Mouse (Mus musculus): ENCODE data around the gene Hectd2. TPM values are rescaled to one million over a fixed set of nuclear protein-coding genes. Genes with fewer than 3 reads are reported as not detected.

Gene Hectd2
- polyA plus RNA-seq, 1 experiment from 2014 or later: 6.8 TPM

DNA sequence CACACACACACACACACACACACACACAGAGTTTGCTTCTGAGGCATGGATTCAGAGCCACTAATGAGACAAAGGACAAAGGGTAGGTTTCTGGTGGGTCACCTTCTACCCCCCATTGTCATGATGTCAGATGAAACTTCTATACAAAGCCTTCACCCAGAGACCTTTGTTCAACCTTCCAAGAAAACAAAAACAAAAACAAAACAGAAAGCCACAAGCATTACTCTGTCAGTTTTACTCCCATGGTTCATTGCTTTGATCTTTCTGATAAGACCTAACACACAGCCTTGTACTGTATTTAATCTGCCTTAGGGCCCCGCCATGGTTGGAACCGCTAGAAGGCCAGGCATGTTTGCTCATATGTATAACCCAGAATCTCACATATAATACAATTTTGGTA, 15.1 kb upstream of the Hectd2 start:
- H3K4me2 ChIP-seq (ENCODE audit: low read length): no peak overlapping the region
- whole genome bisulfite sequencing: 94% methylated on average over 2 of the region's 2 CpGs
- H3K9ac ChIP-seq (ENCODE audit: low read length): no peak overlapping the region
- no peaks in the 10 kb centered on the region for H3K9me3 ChIP-seq (ENCODE audit: control insufficient read depth, low read length)
- H3K4me3 ChIP-seq (ENCODE audit: control insufficient read depth in 1 of 2, insufficient read depth in 1 of 2, low read depth in 1 of 2, low read length in 2 of 2): no peak overlapping the region
- no peaks in the 10 kb centered on the region for H3K36me3 ChIP-seq (ENCODE audit: control insufficient read depth, insufficient read depth, low read length)
- H3K4me1 ChIP-seq (ENCODE audit: control insufficient read depth in 2 of 2, insufficient read depth in 2 of 2, low read length in 2 of 2): peaks cover 11 to 21% of the 10 kb centered on the region in 2 experiments
- no peak overlapping the region for H3K27ac ChIP-seq (replicated peaks in 1 of 2; ENCODE audit: control insufficient read depth in 1 of 2, insufficient read depth in 1 of 2, low read depth in 2 of 2, low read length in 2 of 2)
- no peak for ATAC-seq (ENCODE audit: insufficient number of reproducible peaks, insufficient read depth, low FRiP score, low read depth)
- no peaks in the 10 kb centered on the region for H3K27me3 ChIP-seq (ENCODE audit: control insufficient read depth, insufficient read depth, low read length)

GRCm38 (mm10) chr19:36540012-36540606, 14.3 kb upstream of the Hectd2 start:
- no peak overlapping the region; a peak in 1 of 4 replicates for H3K27ac ChIP-seq (replicated peaks in 1 of 2; ENCODE audit: control insufficient read depth in 1 of 2, insufficient read depth in 1 of 2, low read depth in 2 of 2, low read length in 2 of 2)
- H3K9me3 ChIP-seq (ENCODE audit: control insufficient read depth, low read length): no peaks in the 10 kb centered on the region
- ATAC-seq (ENCODE audit: insufficient number of reproducible peaks, insufficient read depth, low FRiP score, low read depth): no peak; the same call in 1 of the 2 replicates
- peak overlapping the region; percentile 29; the same call in 1 of the 2 replicates for H3K4me2 ChIP-seq (ENCODE audit: low read length)
- H3K27me3 ChIP-seq (ENCODE audit: control insufficient read depth, insufficient read depth, low read length): no peaks in the 10 kb centered on the region
- peaks cover 8 to 14% of the 10 kb centered on the region in 2 experiments for H3K4me1 ChIP-seq (ENCODE audit: control insufficient read depth in 2 of 2, insufficient read depth in 2 of 2, low read length in 2 of 2)
- WGBS: 30% methylated on average over 10 of the region's 10 CpGs
- no peaks in the 10 kb centered on the region for H3K36me3 ChIP-seq (ENCODE audit: control insufficient read depth, insufficient read depth, low read length)
- H3K4me3 ChIP-seq (ENCODE audit: control insufficient read depth in 1 of 2, insufficient read depth in 1 of 2, low read depth in 1 of 2, low read length in 2 of 2): no peak overlapping the region
- H3K9ac ChIP-seq (ENCODE audit: low read length): no peak overlapping the region

DNA sequence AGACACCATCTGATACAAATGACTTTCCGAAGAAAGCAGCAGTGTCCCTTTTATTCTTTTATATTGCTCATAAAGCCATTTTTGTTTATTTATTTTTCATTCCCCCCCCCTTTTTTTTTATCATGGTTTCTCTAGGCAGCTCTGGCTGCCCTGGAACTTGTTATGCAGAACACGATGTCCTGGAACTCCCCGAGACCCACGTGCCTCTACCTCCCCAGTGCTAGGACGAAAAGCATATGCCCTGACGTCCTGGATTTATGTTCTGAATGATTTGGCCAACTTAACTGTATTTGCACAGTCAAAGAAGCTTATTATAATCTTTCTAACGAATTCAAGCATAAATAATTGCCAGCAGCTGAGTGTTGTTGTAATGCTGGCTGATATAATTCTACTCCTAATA, 13.7 kb upstream of the Hectd2 start:
- 78% methylated on average over 7 of the region's 7 CpGs for WGBS
- ATAC-seq (ENCODE audit: insufficient number of reproducible peaks, insufficient read depth, low FRiP score, low read depth): no peak
- no peak overlapping the region for H3K9ac ChIP-seq (ENCODE audit: low read length)
- H3K36me3 ChIP-seq (ENCODE audit: control insufficient read depth, insufficient read depth, low read length): no peaks in the 10 kb centered on the region
- H3K4me2 ChIP-seq (ENCODE audit: low read length): no peak overlapping the region
- no peaks in the 10 kb centered on the region for H3K9me3 ChIP-seq (ENCODE audit: control insufficient read depth, low read length)
- no peak overlapping the region for H3K4me3 ChIP-seq (ENCODE audit: control insufficient read depth in 1 of 2, insufficient read depth in 1 of 2, low read depth in 1 of 2, low read length in 2 of 2)
- H3K27me3 ChIP-seq (ENCODE audit: control insufficient read depth, insufficient read depth, low read length): no peaks in the 10 kb centered on the region
- H3K27ac ChIP-seq (replicated peaks in 1 of 2; ENCODE audit: control insufficient read depth in 1 of 2, insufficient read depth in 1 of 2, low read depth in 2 of 2, low read length in 2 of 2): no peak overlapping the region
- H3K4me1 ChIP-seq (ENCODE audit: control insufficient read depth in 2 of 2, insufficient read depth in 2 of 2, low read length in 2 of 2): peaks cover 7 to 12% of the 10 kb centered on the region in 2 experiments; a peak in 3 of 4 replicates

DNA sequence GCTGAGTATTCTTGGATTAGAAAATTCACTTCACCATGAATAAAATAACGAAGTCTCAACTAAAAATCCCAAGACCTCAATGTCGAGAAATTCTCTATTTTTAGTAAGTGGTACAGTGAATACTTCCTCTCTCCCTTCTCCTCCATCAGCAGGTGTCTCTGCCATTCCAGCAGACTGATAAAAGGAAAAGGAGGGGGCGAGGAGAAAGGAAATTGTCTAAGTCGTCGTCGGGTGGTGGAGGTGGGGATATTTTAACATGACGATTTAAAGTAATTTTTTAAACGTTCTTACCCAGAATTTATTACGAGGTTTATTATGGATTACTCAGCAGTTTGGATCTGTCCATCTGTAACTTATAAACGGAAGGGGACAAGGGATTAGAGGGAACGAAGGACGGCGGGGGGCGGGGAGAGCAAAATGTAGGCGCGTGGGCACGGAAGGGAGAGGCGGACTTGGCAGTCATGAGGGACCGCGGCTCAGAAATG, 836 bp upstream of the Hectd2 start:
- peak overlapping the region; percentile 9 to 90; a peak in 1 of 4 replicates for H3K27ac ChIP-seq (replicated peaks in 1 of 2; ENCODE audit: control insufficient read depth in 1 of 2, insufficient read depth in 1 of 2, low read depth in 2 of 2, low read length in 2 of 2)
- no peaks in the 10 kb centered on the region for H3K9me3 ChIP-seq (ENCODE audit: control insufficient read depth, low read length)
- H3K4me3 ChIP-seq (ENCODE audit: control insufficient read depth in 1 of 2, insufficient read depth in 1 of 2, low read depth in 1 of 2, low read length in 2 of 2): peak overlapping the region; percentile 74 to 90
- ATAC-seq (ENCODE audit: insufficient number of reproducible peaks, insufficient read depth, low FRiP score, low read depth): no peak
- 0 out of 4 replicates have a peak, but pooled peaks cover 0 to 6% of the 10 kb centered on the region in 2 experiments for H3K4me1 ChIP-seq (ENCODE audit: control insufficient read depth in 2 of 2, insufficient read depth in 2 of 2, low read length in 2 of 2)
- H3K9ac ChIP-seq (ENCODE audit: low read length): peak overlapping the region; percentile 92
- peak overlapping the region; percentile 78 for H3K4me2 ChIP-seq (ENCODE audit: low read length)
- no peaks in the 10 kb centered on the region for H3K36me3 ChIP-seq (ENCODE audit: control insufficient read depth, insufficient read depth, low read length)
- WGBS: 4% methylated on average over 20 of the region's 20 CpGs
- 0 out of 2 replicates have a peak, but pooled peaks cover 4% of the 10 kb centered on the region for H3K27me3 ChIP-seq (ENCODE audit: control insufficient read depth, insufficient read depth, low read length)

GRCm38 (mm10) chr19:36554785-36555595, 551 bp downstream of the Hectd2 start:
- Histone ChIP-seq H3K4me3 (ENCODE audit: control insufficient read depth in 1 of 2, insufficient read depth in 1 of 2, low read depth in 1 of 2, low read length in 2 of 2) (peak overlapping the region; percentile 90 to 100), H3K27ac (replicated peaks in 1 of 2; ENCODE audit: control insufficient read depth in 1 of 2, insufficient read depth in 1 of 2, low read depth in 2 of 2, low read length in 2 of 2) (peak overlapping the region; percentile 89 to 90), H3K9me3 (ENCODE audit: control insufficient read depth, low read length) (no peaks in the 10 kb centered on the region), H3K9ac (ENCODE audit: low read length) (peak overlapping the region; percentile 92), H3K4me1 (ENCODE audit: control insufficient read depth in 2 of 2, insufficient read depth in 2 of 2, low read length in 2 of 2) (0 out of 4 replicates have a peak, but pooled peaks cover 0 to 6% of the 10 kb centered on the region in 2 experiments), H3K27me3 (ENCODE audit: control insufficient read depth, insufficient read depth, low read length) (0 out of 2 replicates have a peak, but pooled peaks cover 4% of the 10 kb centered on the region), H3K36me3 (ENCODE audit: control insufficient read depth, insufficient read depth, low read length) (no peaks in the 10 kb centered on the region), H3K4me2 (ENCODE audit: low read length) (peak overlapping the region; percentile 78)
- under 1% methylated on average over 46 of the region's 53 CpGs for WGBS
- peak; percentile 67; the same call in 1 of the 2 replicates for ATAC-seq (ENCODE audit: insufficient number of reproducible peaks, insufficient read depth, low FRiP score, low read depth)

DNA sequence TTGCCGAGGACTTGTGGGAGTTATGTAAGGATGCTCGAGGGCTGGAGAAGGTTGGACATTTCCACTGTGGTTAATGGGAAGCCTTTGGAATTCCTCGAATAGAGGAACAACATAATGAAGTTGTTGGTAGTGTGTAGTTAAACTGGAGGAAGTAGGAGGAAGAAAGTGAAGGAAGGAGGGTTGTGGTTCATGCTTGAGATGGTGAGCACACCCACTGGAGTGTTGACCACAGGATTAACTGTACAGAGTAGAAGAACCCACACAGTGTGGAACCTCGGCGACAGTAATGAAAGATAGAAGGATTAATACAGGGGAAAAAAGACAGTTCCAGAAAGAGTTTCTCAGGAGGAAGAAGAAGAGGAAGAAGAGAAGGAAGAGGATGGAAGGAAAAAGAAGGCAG, 4.9 kb downstream of the Hectd2 start:
- no peaks in the 10 kb centered on the region for H3K27me3 ChIP-seq (ENCODE audit: control insufficient read depth, insufficient read depth, low read length)
- H3K9me3 ChIP-seq (ENCODE audit: control insufficient read depth, low read length): no peaks in the 10 kb centered on the region
- no peak overlapping the region for H3K27ac ChIP-seq (replicated peaks in 1 of 2; ENCODE audit: control insufficient read depth in 1 of 2, insufficient read depth in 1 of 2, low read depth in 2 of 2, low read length in 2 of 2)
- no peak overlapping the region for H3K4me3 ChIP-seq (ENCODE audit: control insufficient read depth in 1 of 2, insufficient read depth in 1 of 2, low read depth in 1 of 2, low read length in 2 of 2)
- 75% methylated on average over 5 of the region's 5 CpGs for WGBS
- H3K9ac ChIP-seq (ENCODE audit: low read length): no peak overlapping the region
- H3K4me2 ChIP-seq (ENCODE audit: low read length): no peak overlapping the region
- ATAC-seq (ENCODE audit: insufficient number of reproducible peaks, insufficient read depth, low FRiP score, low read depth): no peak
- H3K4me1 ChIP-seq (ENCODE audit: control insufficient read depth in 2 of 2, insufficient read depth in 2 of 2, low read length in 2 of 2): peaks cover 0 to 15% of the 10 kb centered on the region in 2 experiments; a peak in 3 of 4 replicates
- H3K36me3 ChIP-seq (ENCODE audit: control insufficient read depth, insufficient read depth, low read length): no peaks in the 10 kb centered on the region

DNA sequence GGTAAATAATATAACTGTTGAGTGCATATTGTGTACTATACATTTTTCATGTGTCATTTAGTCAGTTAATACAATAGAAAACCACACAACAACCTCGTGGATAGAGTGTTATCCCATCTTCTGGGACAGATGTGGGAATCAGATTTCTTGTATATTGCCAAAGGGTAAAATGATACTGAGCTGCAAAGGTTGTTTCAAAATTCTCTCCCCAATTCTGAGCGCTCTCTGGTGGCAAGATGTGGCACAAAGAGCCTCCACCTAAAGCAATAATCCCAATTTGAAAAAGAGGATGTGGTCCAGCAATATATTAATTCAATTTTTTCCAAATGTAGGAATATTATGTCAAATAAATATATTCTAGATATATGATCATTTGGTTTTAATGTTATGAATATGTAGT, 5.7 kb downstream of the Hectd2 start:
- Histone ChIP-seq H3K4me2 (ENCODE audit: low read length) (no peak overlapping the region), H3K4me1 (ENCODE audit: control insufficient read depth in 2 of 2, insufficient read depth in 2 of 2, low read length in 2 of 2) (peaks cover 0 to 17% of the 10 kb centered on the region in 2 experiments; a peak in 3 of 4 replicates), H3K36me3 (ENCODE audit: control insufficient read depth, insufficient read depth, low read length) (no peaks in the 10 kb centered on the region), H3K27ac (replicated peaks in 1 of 2; ENCODE audit: control insufficient read depth in 1 of 2, insufficient read depth in 1 of 2, low read depth in 2 of 2, low read length in 2 of 2) (no peak overlapping the region), H3K27me3 (ENCODE audit: control insufficient read depth, insufficient read depth, low read length) (no peaks in the 10 kb centered on the region), H3K4me3 (ENCODE audit: control insufficient read depth in 1 of 2, insufficient read depth in 1 of 2, low read depth in 1 of 2, low read length in 2 of 2) (no peak overlapping the region), H3K9ac (ENCODE audit: low read length) (no peak overlapping the region), H3K9me3 (ENCODE audit: control insufficient read depth, low read length) (no peaks in the 10 kb centered on the region)
- WGBS: 22% methylated on average over 2 of the region's 2 CpGs
- no peak for ATAC-seq (ENCODE audit: insufficient number of reproducible peaks, insufficient read depth, low FRiP score, low read depth)
